Mouse (Mus musculus) cortical plate, adult 2 months (tissue): ENCODE results near the gene Cryzl1.

Experiments
- CTCF ChIP-seq: fragments of 200-500 bp; IDR thresholded peaks from 2 replicates; pipeline ENCODE4 v1.5.1; 2011; ENCODE audit warnings: mild to moderate bottlenecking, control low read depth, low read length; ENCODE audit not compliant: insufficient read depth; ENCODE audit errors: extremely low read depth
- POLR2A ChIP-seq: fragments of 200-500 bp; IDR thresholded peaks from 2 replicates; pipeline ENCODE4 v1.6.1; 2011; ENCODE audit warnings: mild to moderate bottlenecking, low read length, control low read depth; ENCODE audit not compliant: insufficient read depth; ENCODE audit errors: extremely low read depth

GRCm38 (mm10) chr16:91729821-91730441 lies 1.2 kb upstream of the Cryzl1 start:
- TF ChIP-seq POLR2A (no peak), CTCF (no peak)
